Mouse (Mus musculus) hindbrain, embryonic 16.5 days (tissue): Measurements from ENCODE around the gene Rinl. TPM values are rescaled to one million over a fixed set of nuclear protein-coding genes. Genes with fewer than 3 reads are reported as not detected.

ENCODE experiments used
- ATAC-seq: fragments of 200-750 bp; cut with Nextera tagmentation; 2 replicates; pipeline ENCODE4 v1.8.0; 2017; ENCODE audit warnings: moderate TSS enrichment, moderate library complexity
- H3K27ac ChIP-seq: fragments of 300-500 bp; sonication (generic); 2 replicates; pipeline ENCODE4 v1.5.1; 2014; ENCODE audit warnings: low read depth, mild to moderate bottlenecking, control low read depth, low read length, moderate library complexity
- H3K27me3 ChIP-seq: fragments of 300-500 bp; sonication (generic); replicated peaks from 2 replicates; pipeline ENCODE4 v1.6.1; 2014; ENCODE audit warnings: low read length; ENCODE audit not compliant: control insufficient read depth, insufficient read depth
- H3K36me3 ChIP-seq: fragments of 300-500 bp; sonication (generic); 2 replicates; pipeline ENCODE4 v1.6.1; 2014; ENCODE audit warnings: mild to moderate bottlenecking, low read length, moderate library complexity, mixed read lengths; ENCODE audit not compliant: control insufficient read depth, insufficient read depth
- H3K4me1 ChIP-seq: fragments of 300-500 bp; sonication (generic); 2 replicates; pipeline ENCODE4 v1.6.1; 2014; ENCODE audit warnings: low read depth, low read length; ENCODE audit not compliant: control insufficient read depth, insufficient read depth
- H3K4me2 ChIP-seq: fragments of 300-500 bp; sonication (generic); 2 replicates; pipeline ENCODE4 v1.6.1; 2014; ENCODE audit warnings: mild to moderate bottlenecking, low read length, control low read depth, moderate library complexity
- H3K4me3 ChIP-seq: fragments of 300-500 bp; sonication (generic); 2 replicates; pipeline ENCODE4 v1.5.1; 2014; ENCODE audit warnings: mild to moderate bottlenecking, low read length, control low read depth, moderate library complexity
- H3K9ac ChIP-seq: fragments of 300-500 bp; sonication (generic); 2 replicates; pipeline ENCODE4 v1.6.1; 2014; ENCODE audit warnings: low read depth, mild to moderate bottlenecking, control low read depth, low read length, moderate library complexity
- H3K9me3 ChIP-seq: fragments of 300-500 bp; sonication (generic); 2 replicates; pipeline ENCODE4 v1.6.1; 2014; ENCODE audit warnings: mild to moderate bottlenecking, low read length, moderate library complexity; ENCODE audit not compliant: control insufficient read depth
- WGBS: fragments of 180-500 bp; shearing (Covaris S2); extraction: QIAGEN DNeasy Blood & Tissue Kit; methylation state at CpG from one replicate; pipeline ENCODE4 v1.1.7; 2014; 5-methylcytosine and 5-hydroxymethylcytosine counted together
- polyA plus RNA-seq: library from polyadenylated mRNA; unstranded; fragments of >200 nt; fragmentation: Nextera tagmentation; extraction: Ambion mirVana; gene quantifications from 2 replicates; pipeline ENCODE4 v1.2.1, GENCODE M21; 2015

The Rinl gene
- polyA plus RNA-seq, 1 experiment from 2014 or later = 2.8 TPM

DNA sequence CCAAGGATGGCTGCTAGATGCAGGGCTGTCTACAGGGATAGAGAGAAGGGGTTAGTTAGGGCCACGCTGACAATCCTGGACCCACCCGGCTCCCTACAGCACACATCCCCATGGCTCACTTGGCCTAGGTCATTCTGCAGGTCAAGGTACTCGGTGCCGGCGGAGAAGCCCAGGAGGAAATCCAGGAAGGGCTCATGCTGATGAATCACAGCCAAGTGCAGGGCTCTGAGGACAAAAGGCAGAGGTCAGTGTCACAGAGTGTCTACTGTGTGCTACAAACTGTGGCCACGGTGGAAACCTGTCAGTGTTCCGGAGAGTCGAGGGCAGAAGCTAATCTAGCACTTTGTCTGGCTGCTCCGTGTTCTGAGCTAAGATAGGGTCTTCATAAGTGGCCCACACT is 26.9 kb upstream of the Rinl start:
- WGBS = 87% methylated on average over 9 of the region's 9 CpGs
- no peak for ATAC-seq

DNA sequence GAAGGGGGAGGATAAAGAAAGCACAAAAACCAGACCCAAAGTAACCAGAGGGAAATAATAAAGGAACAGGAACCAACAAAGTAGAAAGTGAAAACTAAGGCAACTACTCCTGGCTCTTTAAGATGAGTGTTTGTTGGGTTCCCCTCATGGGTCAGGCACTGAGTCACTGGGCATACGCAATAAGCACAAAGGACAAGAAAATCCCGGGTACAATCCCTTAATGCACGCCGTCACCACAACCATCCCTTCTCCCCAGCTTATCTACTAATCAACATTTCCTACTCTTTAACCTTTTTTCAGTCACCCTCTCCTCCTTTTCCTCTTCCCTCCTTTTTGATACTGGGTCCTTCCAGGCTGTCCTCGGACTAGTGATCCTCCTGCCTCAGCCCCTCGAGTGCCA is 23.6 kb upstream of the Rinl start:
- Histone ChIP-seq H3K27ac (no peak overlapping the region), H3K27me3 (no peaks in the 10 kb centered on the region), H3K4me3 (peak overlapping the region; percentile 83), H3K9ac (peak overlapping the region; percentile 43; the same call in 1 of the 2 replicates), H3K36me3 (peaks cover 11% of the 10 kb centered on the region), H3K9me3 (no peaks in the 10 kb centered on the region), H3K4me2 (peak overlapping the region; percentile 76), H3K4me1 (peaks cover 27% of the 10 kb centered on the region)
- no peak for ATAC-seq
- 92% methylated on average over 6 of the region's 6 CpGs for WGBS

More for the DNA sequence above, 26.9 kb upstream of the Rinl start:
- H3K4me1 ChIP-seq = peaks cover 12% of the 10 kb centered on the region
- no peak overlapping the region for H3K4me3 ChIP-seq
- H3K9me3 ChIP-seq = no peaks in the 10 kb centered on the region
- H3K9ac ChIP-seq = no peak overlapping the region
- H3K36me3 ChIP-seq = peaks cover 26% of the 10 kb centered on the region
- H3K27me3 ChIP-seq = no peaks in the 10 kb centered on the region; the same call in 1 of the 2 replicates
- no peak overlapping the region for H3K27ac ChIP-seq
- H3K4me2 ChIP-seq = no peak overlapping the region

DNA sequence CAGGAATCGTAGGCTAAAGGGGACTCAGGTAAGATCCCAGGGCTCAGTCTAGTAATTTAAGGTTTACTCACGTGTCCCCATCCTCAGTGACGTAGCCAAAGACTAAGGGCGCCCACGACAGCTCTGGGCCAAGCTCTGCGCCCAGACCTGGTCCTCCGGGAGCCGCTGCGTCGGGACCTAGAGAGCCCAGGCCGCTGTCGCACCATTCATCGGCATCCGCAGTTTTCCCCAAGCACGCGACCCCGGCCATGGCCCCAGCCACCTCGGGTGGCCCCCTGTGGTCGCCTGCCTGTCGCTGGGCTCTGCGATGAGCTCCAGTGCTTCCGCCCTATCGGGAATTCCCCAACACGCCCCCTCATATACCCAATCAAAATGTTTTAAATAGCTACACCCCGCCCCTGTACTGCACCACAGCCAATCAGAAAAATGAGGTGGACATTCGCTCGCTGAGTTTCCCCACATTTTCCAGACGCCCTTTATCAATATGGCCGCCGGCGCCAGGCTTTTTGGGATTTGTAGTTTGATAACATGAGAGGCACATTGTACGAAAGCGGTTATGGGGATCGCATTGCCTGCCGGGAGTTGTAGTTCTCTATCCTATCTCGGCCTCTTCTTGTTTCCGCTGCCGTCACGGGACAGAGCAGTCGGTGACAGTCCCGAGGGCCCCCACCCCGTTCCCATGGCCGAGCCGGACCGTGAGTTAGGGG is 22.4 kb upstream of the Rinl start, which contains the start of gene Sirt2:
Gene Sirt2, plus strand, starts transcription at position 563 of the 707 bp plus-strand sequence.
- H3K4me3 ChIP-seq = peak within 1 kb of the TSS; percentile 83
- H3K4me1 ChIP-seq = peaks cover 27% of the 10 kb centered on the region
- under 1% methylated on average over 45 of the region's 45 CpGs for WGBS
- H3K4me2 ChIP-seq = peak within 1 kb of the TSS; percentile 76
- H3K9me3 ChIP-seq = no peaks in the 10 kb centered on the region
- peak within 1 kb of the TSS; percentile 83 for H3K9ac ChIP-seq
- peak; percentile 99 for ATAC-seq
- H3K27me3 ChIP-seq = no peaks in the 10 kb centered on the region
- H3K36me3 ChIP-seq = peaks cover 5% of the 10 kb centered on the region
- H3K27ac ChIP-seq = peak within 1 kb of the TSS; percentile 66; the same call in 1 of the 2 replicates

DNA sequence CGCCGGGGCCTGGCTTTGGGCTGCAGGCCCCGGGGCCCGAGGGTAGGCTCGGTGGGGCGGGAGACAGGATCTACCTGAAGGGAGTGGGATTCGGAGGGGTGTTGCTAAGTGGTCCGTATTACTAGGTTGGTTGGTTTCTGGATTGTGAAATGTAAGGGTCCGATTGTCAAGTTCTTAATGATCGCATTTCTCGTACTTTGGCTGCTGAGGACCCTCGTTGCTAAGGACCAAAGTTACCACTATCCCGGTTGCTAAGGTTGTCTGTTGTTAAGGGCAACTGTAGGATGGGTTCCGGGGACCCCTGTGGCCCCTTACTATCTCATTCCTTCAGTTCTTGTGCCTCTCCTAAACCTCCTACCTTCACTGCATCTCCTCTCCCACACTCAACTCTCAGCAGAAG is 21.9 kb upstream of the Rinl start:
- peaks cover 3% of the 10 kb centered on the region; the same call in 1 of the 2 replicates for H3K36me3 ChIP-seq
- H3K27ac ChIP-seq = no peak overlapping the region
- H3K27me3 ChIP-seq = no peaks in the 10 kb centered on the region
- peak overlapping the region; percentile 82 for H3K9ac ChIP-seq
- H3K4me1 ChIP-seq = peaks cover 27% of the 10 kb centered on the region
- peak; percentile 13 for ATAC-seq
- H3K4me3 ChIP-seq = peak overlapping the region; percentile 83
- H3K9me3 ChIP-seq = no peaks in the 10 kb centered on the region
- peak overlapping the region; percentile 68 for H3K4me2 ChIP-seq
- 2% methylated on average over 14 of the region's 14 CpGs for WGBS

DNA sequence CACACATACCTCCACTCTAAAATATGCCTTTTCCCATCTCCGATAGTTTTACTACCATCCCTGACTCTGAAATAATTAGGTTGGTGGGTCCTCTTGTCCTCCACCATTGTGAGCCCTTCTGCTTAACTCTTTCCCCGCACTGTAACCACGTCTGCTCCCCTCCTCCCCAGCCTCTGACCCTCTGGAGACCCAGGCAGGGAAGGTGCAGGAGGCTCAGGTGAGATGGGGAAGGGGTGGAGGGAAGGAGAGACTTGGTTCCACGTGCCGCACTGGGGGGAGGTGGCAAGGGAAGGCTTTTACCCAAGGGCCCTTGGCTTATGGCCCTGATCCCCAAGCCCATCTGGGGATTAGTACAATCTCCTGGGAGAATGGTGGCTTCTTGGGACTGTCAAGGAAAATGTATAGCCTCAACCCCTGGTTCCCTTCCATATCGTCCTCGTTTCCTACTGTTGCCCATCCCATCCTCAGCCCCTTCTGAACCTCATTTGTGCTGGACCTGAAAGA is 21.3 kb upstream of the Rinl start, which contains the start of gene Nfkbib:
Gene Nfkbib, minus strand, starts transcription at position 51 of the 504 bp plus-strand sequence.
- peak within 1 kb of the TSS; percentile 83 for H3K9ac ChIP-seq
- no peaks in the 10 kb centered on the region for H3K9me3 ChIP-seq
- H3K27me3 ChIP-seq = no peaks in the 10 kb centered on the region
- peak within 1 kb of the TSS; percentile 83 for H3K4me3 ChIP-seq
- peaks cover 27% of the 10 kb centered on the region for H3K4me1 ChIP-seq
- H3K27ac ChIP-seq = no peak within 1 kb of the TSS
- 65% methylated on average over 7 of the region's 7 CpGs for WGBS
- no peak for ATAC-seq
- peak within 1 kb of the TSS; percentile 68 for H3K4me2 ChIP-seq
- H3K36me3 ChIP-seq = peaks cover 3% of the 10 kb centered on the region; the same call in 1 of the 2 replicates

DNA sequence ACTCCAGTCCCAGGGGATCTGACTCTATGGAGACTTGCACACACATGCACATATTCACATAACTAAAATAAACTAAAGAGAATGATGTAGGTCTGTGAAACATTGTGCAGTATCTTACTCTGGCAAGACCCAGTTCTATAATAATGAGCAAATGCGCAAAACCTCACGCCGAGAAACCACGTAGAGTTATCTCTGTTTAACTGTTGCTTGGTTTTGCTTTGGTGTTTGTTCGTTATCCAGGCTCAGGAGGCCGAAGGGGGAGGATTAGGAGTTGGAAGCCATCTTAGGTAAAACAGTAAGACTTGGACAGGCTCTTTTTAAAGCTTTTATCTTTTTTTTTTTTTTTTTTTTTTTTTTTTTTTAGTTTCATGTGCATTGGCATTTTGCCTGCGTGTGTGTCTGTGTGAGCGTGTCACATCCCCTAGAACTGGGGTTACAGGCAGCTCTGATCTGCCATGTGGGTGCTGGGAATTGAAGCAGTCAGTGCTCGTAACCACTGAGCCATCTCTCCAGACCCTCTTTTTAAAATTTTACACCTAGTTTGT is 19.3 kb upstream of the Rinl start:
- Histone ChIP-seq H3K4me2 (no peak overlapping the region), H3K4me1 (peaks cover 27% of the 10 kb centered on the region), H3K9ac (no peak overlapping the region), H3K36me3 (no peaks in the 10 kb centered on the region), H3K9me3 (no peaks in the 10 kb centered on the region), H3K27ac (no peak overlapping the region), H3K4me3 (no peak overlapping the region), H3K27me3 (no peaks in the 10 kb centered on the region)
- ATAC-seq = no peak
- 90% methylated on average over 9 of the region's 9 CpGs for WGBS

DNA sequence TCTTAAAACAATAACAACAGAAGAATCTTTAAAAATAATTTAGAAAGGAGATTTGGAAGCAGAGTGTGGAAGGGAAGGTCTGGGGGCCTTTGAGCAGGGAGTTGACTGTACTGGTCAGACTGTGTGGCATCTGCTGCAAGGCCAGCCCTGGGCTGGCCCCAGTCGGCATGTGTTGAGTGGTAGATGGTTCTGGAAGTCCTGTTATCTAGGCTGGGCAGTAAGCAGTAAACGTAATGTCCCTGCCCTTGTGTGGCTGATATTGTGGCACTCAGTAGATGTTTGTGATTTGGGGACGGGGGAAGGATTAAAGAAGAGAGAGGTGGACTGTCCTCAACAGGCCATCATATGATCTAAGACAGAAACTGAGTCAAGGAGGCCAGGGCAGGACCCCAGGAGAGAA is 18.5 kb upstream of the Rinl start:
- WGBS = 93% methylated on average over 3 of the region's 3 CpGs
- no peaks in the 10 kb centered on the region for H3K27me3 ChIP-seq
- no peak overlapping the region for H3K4me2 ChIP-seq

DNA sequence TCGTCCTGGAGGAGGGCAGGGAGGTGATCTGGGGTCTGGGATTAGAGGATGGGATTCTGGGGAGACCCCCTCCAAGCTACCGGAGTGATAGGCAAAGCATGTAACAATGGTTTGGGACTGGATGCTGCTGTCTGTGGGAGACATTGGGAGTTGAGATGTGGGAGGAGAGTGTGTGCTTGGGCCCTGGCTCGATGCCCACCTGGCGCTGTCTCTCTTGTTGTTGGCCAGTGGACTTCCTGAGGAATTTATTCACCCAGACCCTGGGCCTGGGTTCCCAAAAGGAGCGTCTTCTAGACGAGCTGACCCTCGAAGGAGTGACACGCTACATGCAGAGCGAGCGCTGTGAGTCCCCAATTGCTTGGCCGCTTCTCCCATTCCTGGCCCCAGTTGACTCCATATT is 16.9 kb upstream of the Rinl start:
- H3K4me2 ChIP-seq = no peak overlapping the region
- no peaks in the 10 kb centered on the region for H3K27me3 ChIP-seq
- no peak overlapping the region for H3K4me3 ChIP-seq
- H3K27ac ChIP-seq = no peak overlapping the region
- H3K4me1 ChIP-seq = peaks cover 15% of the 10 kb centered on the region
- H3K9ac ChIP-seq = no peak overlapping the region
- no peak for ATAC-seq
- WGBS = 82% methylated on average over 11 of the region's 11 CpGs
- no peaks in the 10 kb centered on the region for H3K36me3 ChIP-seq
- no peaks in the 10 kb centered on the region for H3K9me3 ChIP-seq

More for the DNA sequence above, 18.5 kb upstream of the Rinl start:
- no peaks in the 10 kb centered on the region for H3K9me3 ChIP-seq
- peaks cover 21% of the 10 kb centered on the region for H3K4me1 ChIP-seq
- no peak overlapping the region for H3K9ac ChIP-seq
- no peak overlapping the region for H3K27ac ChIP-seq
- H3K36me3 ChIP-seq = no peaks in the 10 kb centered on the region
- H3K4me3 ChIP-seq = no peak overlapping the region
- ATAC-seq = no peak

DNA sequence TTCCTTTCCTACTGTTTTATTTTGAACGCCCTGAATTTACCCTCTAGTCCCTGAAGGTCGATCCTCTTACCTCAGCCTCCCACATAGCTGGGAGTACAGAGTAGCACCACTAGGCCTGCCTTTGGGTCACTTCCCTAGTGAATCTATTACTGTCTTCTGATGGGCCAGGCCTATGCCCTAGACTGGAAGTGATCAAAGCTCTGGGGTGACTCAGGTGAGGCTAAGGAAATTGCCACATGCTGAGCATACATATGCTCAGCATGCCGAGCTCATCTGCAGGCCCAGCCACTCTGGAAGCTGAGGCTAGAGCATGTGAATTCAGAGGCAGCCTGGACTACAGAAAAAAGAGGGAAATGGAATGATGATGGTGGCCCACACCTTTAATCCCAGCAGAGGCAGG is 15.6 kb upstream of the Rinl start:
- no peak for ATAC-seq
- 74% methylated on average over 3 of the region's 3 CpGs for WGBS
- H3K36me3 ChIP-seq = no peaks in the 10 kb centered on the region
- no peaks in the 10 kb centered on the region for H3K9me3 ChIP-seq
- no peak overlapping the region for H3K9ac ChIP-seq
- peaks cover 3% of the 10 kb centered on the region; the same call in 1 of the 2 replicates for H3K4me1 ChIP-seq
- no peak overlapping the region for H3K4me2 ChIP-seq
- no peak overlapping the region for H3K27ac ChIP-seq
- H3K27me3 ChIP-seq = no peaks in the 10 kb centered on the region
- H3K4me3 ChIP-seq = no peak overlapping the region
